Mouse (Mus musculus): ENCODE measurements at regions not wholly inside any gene's neighbourhood (a gene's known extent, or its start where the extent isn't known, plus 50 kb on each side); places are given as distances from the start of the nearest gene placed in this dataset.

DNA sequence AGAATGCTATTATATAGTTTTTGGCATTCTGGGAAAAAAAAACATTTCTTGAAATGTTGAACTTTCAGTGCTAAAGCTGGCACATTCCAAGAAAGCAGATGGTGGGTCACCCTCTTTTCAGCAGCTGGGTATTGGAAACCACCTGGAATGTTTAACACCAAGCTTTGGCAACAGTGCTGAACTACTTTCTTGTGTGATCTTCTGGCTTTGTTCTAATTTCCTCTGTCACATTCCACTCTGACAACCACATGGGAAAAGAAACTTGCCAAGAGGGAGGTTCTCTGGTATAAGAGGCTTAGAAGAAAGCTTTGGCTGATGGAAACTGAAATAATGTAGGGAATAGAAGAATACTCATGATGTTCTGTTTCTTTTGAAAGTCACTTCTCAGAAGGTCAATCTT, 920.4 kb upstream of the Tenm4 start:
- Histone ChIP-seq H3K27ac (no peak overlapping the region), H3K9ac (no peak overlapping the region), H3K4me1 (no peaks in the 10 kb centered on the region), H3K36me3 (no peaks in the 10 kb centered on the region), H3K27me3 (replicated peaks) (no peaks in the 10 kb centered on the region), H3K4me3 (no peak overlapping the region), H3K4me2 (replicated peaks) (no peak overlapping the region), H3K9me3 (no peaks in the 10 kb centered on the region)
- ATAC-seq (ENCODE audit: low FRiP score, low read depth), result no peak

- WGBS, result 87% methylated on average over 5 of the region's 5 CpGs
- Histone ChIP-seq H3K27me3 (replicated peaks) (no peaks in the 10 kb centered on the region), H3K9ac (no peak overlapping the region), H3K27ac (no peak overlapping the region), H3K36me3 (no peaks in the 10 kb centered on the region), H3K9me3 (no peaks in the 10 kb centered on the region), H3K4me3 (no peak overlapping the region), H3K4me2 (replicated peaks) (no peak overlapping the region), H3K4me1 (no peaks in the 10 kb centered on the region)
- ATAC-seq (ENCODE audit: low FRiP score, low read depth), result no peak
These were observed 917.0 kb upstream of the Tenm4 start for GRCm38 (mm10) chr7:95253862-95254545.

DNA sequence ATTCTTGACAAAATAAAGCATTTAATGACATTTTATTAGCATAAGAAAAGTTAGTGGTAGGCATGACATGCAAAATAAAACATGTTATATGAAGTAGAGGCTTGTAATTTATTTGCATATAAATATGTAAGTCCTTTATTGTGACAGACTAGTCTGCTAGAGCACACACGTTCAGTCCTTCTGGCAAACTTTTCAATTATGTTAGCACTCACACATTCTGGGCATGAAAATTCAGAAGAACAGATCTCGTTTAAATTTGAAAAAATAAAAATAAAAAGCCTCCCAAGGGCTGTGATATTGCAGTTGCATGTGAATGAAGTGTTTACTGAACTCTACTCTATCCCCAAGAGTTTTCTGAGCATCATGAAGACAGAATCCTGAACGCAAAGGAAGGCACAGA, 916.1 kb upstream of the Tenm4 start:
- H3K4me3 ChIP-seq, result no peak overlapping the region
- H3K4me1 ChIP-seq, result no peaks in the 10 kb centered on the region
- no peak overlapping the region for H3K9ac ChIP-seq
- no peak for ATAC-seq (ENCODE audit: low FRiP score, low read depth)
- H3K4me2 ChIP-seq (replicated peaks), result no peak overlapping the region
- no peaks in the 10 kb centered on the region for H3K27me3 ChIP-seq (replicated peaks)
- H3K9me3 ChIP-seq, result no peaks in the 10 kb centered on the region
- no peaks in the 10 kb centered on the region for H3K36me3 ChIP-seq
- no peak overlapping the region for H3K27ac ChIP-seq
- 68% methylated on average over 3 of the region's 3 CpGs for WGBS

- Histone ChIP-seq H3K27me3 (replicated peaks) (no peaks in the 10 kb centered on the region), H3K4me1 (no peaks in the 10 kb centered on the region), H3K36me3 (no peaks in the 10 kb centered on the region), H3K4me2 (replicated peaks) (no peak overlapping the region), H3K9ac (no peak overlapping the region), H3K27ac (no peak overlapping the region), H3K9me3 (no peaks in the 10 kb centered on the region), H3K4me3 (no peak overlapping the region)
- ATAC-seq (ENCODE audit: low FRiP score, low read depth), result no peak
These were observed 915.3 kb upstream of the Tenm4 start for GRCm38 (mm10) chr7:95255699-95256098.

GRCm38 (mm10) chr7:95262942-95263341, 908.1 kb upstream of the Tenm4 start:
- Histone ChIP-seq H3K9me3 (no peaks in the 10 kb centered on the region), H3K9ac (no peak overlapping the region), H3K4me2 (replicated peaks) (no peak overlapping the region), H3K4me1 (no peaks in the 10 kb centered on the region), H3K4me3 (no peak overlapping the region), H3K36me3 (no peaks in the 10 kb centered on the region), H3K27me3 (replicated peaks) (no peaks in the 10 kb centered on the region), H3K27ac (no peak overlapping the region)
- WGBS, result 91% methylated on average over 3 of the region's 3 CpGs
- ATAC-seq (ENCODE audit: low FRiP score, low read depth), result no peak

- Histone ChIP-seq H3K9me3 (no peaks in the 10 kb centered on the region), H3K4me2 (replicated peaks) (no peak overlapping the region), H3K4me1 (no peaks in the 10 kb centered on the region), H3K4me3 (no peak overlapping the region), H3K27ac (no peak overlapping the region), H3K9ac (no peak overlapping the region), H3K27me3 (replicated peaks) (no peaks in the 10 kb centered on the region), H3K36me3 (no peaks in the 10 kb centered on the region)
- WGBS, result 95% methylated on average over 1 of the region's 1 CpGs
- no peak for ATAC-seq (ENCODE audit: low FRiP score, low read depth)
These were observed 893.8 kb upstream of the Tenm4 start for GRCm38 (mm10) chr7:95277237-95277636.

GRCm38 (mm10) chr7:95313667-95314066, 857.4 kb upstream of the Tenm4 start:
- H3K4me3 ChIP-seq, result no peak overlapping the region
- H3K27ac ChIP-seq, result no peak overlapping the region
- no peaks in the 10 kb centered on the region for H3K9me3 ChIP-seq
- H3K4me2 ChIP-seq (replicated peaks), result no peak overlapping the region
- no peak for ATAC-seq (ENCODE audit: low FRiP score, low read depth)
- H3K9ac ChIP-seq, result no peak overlapping the region
- WGBS, result 82% methylated on average over 1 of the region's 1 CpGs
- H3K27me3 ChIP-seq (replicated peaks), result no peaks in the 10 kb centered on the region
- H3K4me1 ChIP-seq, result no peaks in the 10 kb centered on the region
- no peaks in the 10 kb centered on the region for H3K36me3 ChIP-seq

DNA sequence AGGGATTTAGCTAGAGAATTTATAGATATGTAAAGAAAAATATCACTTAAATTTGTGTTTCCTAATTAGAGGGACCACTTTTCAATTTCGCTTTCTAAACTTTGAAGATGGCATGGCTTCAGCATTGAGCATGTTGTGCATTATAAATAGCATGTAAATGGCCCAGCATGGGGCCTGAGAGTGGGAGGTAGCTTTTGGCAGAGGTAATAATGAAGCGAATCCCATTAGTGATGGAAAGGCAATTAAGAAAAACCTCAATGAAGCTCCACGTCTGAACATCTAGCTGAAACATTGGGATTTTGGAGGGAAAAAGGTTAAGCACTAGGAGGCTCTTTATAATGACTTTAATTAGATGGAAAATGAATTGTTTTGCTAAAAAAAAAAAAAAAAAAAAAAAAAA, 848.0 kb upstream of the Tenm4 start:
- WGBS, result 39% methylated on average over 3 of the region's 3 CpGs
- no peak overlapping the region for H3K4me3 ChIP-seq
- no peak overlapping the region for H3K9ac ChIP-seq

GRCm38 (mm10) chr7:95324939-95325338, 846.1 kb upstream of the Tenm4 start:
- 91% methylated on average over 3 of the region's 3 CpGs for WGBS
- no peak overlapping the region for H3K9ac ChIP-seq
- no peak for ATAC-seq (ENCODE audit: low FRiP score, low read depth)
- no peak overlapping the region for H3K4me3 ChIP-seq
- no peak overlapping the region for H3K4me2 ChIP-seq (replicated peaks)
- H3K4me1 ChIP-seq, result no peaks in the 10 kb centered on the region
- no peaks in the 10 kb centered on the region for H3K27me3 ChIP-seq (replicated peaks)
- H3K9me3 ChIP-seq, result no peaks in the 10 kb centered on the region
- H3K36me3 ChIP-seq, result no peaks in the 10 kb centered on the region
- no peak overlapping the region for H3K27ac ChIP-seq

More for the DNA sequence above, 848.0 kb upstream of the Tenm4 start:
- Histone ChIP-seq H3K9me3 (no peaks in the 10 kb centered on the region), H3K36me3 (no peaks in the 10 kb centered on the region), H3K4me1 (no peaks in the 10 kb centered on the region), H3K27me3 (replicated peaks) (no peaks in the 10 kb centered on the region), H3K27ac (no peak overlapping the region), H3K4me2 (replicated peaks) (no peak overlapping the region)
- no peak for ATAC-seq (ENCODE audit: low FRiP score, low read depth)

DNA sequence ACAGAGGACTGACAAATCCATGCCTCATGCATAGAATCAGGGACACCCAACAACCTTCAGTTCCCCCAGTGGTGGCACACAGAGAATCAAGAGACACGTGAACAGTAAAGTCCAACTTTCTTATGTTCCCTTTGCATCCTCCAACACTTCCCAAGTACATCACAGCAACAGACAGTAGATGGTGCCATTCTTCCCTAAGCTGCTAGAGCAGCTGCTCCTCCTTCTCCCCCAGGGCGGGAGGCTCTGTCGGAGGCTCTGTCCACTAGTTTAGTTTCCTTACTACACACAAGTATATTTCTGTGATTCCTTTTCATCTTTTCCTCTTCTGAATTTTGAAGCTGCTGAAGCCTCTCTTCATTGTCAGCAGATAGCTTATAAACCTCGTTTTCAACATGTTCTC, 839.0 kb upstream of the Tenm4 start:
- H3K36me3 ChIP-seq, result no peaks in the 10 kb centered on the region
- no peak overlapping the region for H3K9ac ChIP-seq
- no peak overlapping the region for H3K27ac ChIP-seq
- H3K4me2 ChIP-seq (replicated peaks), result no peak overlapping the region
- ATAC-seq (ENCODE audit: low FRiP score, low read depth), result no peak
- no peak overlapping the region for H3K4me3 ChIP-seq
- 41% methylated on average over 4 of the region's 4 CpGs for WGBS
- H3K4me1 ChIP-seq, result no peaks in the 10 kb centered on the region
- H3K27me3 ChIP-seq (replicated peaks), result no peaks in the 10 kb centered on the region
- no peaks in the 10 kb centered on the region for H3K9me3 ChIP-seq

- H3K36me3 ChIP-seq, result no peaks in the 10 kb centered on the region
- no peaks in the 10 kb centered on the region for H3K4me1 ChIP-seq
- H3K9ac ChIP-seq, result no peak overlapping the region
- H3K4me3 ChIP-seq, result no peak overlapping the region
- no peak overlapping the region for H3K27ac ChIP-seq
- no peak overlapping the region for H3K4me2 ChIP-seq (replicated peaks)
- no peaks in the 10 kb centered on the region for H3K9me3 ChIP-seq
- 61% methylated on average over 7 of the region's 7 CpGs for WGBS
- no peak for ATAC-seq (ENCODE audit: low FRiP score, low read depth)
- H3K27me3 ChIP-seq (replicated peaks), result no peaks in the 10 kb centered on the region
These were observed 820.8 kb upstream of the Tenm4 start for GRCm38 (mm10) chr7:95350185-95350803.

DNA sequence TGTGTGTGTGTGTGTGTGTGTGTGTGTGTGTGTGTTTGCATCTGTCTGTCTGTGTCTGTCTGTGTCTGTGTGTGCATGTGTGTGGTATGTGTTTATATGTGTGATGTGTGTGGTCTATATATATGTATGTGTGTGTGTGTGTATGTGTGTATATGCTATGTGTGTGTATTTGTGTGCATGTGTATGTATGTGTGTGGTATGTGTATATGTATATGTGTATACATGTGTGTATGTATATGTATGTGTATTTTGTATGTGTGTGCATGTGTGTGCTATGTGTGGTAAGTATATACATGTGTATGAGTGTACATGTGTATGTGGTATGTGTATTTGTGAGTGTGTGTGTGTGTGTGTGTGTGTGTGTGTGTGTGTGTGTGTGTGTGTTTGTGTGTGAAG, 820.2 kb upstream of the Tenm4 start:
- no peak overlapping the region for H3K4me2 ChIP-seq (replicated peaks)
- no peaks in the 10 kb centered on the region for H3K9me3 ChIP-seq
- no peaks in the 10 kb centered on the region for H3K36me3 ChIP-seq
- H3K27ac ChIP-seq, result no peak overlapping the region
- H3K9ac ChIP-seq, result no peak overlapping the region
- H3K4me1 ChIP-seq, result no peaks in the 10 kb centered on the region
- H3K27me3 ChIP-seq (replicated peaks), result no peaks in the 10 kb centered on the region
- no peak for ATAC-seq (ENCODE audit: low FRiP score, low read depth)
- H3K4me3 ChIP-seq, result no peak overlapping the region

DNA sequence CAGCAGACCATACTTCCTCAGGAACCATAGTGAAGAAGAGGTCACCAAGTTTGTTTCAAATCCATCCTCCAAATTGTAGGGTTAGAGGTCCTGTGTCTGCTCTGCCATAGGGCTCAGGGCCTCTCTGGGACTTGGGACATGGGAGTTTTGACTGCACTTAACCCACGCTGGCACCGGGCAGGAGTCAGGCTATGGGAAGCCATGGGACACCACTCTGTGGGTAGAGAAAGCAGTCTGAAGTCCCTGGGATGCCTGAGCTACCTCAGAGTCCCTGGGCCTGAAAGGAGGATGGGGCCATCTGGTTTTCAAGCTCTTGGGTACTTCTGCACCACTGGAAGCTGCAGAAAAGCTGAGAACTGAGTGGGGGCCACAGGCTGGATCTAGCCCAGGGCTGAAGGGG, 819.7 kb upstream of the Tenm4 start:
- no peaks in the 10 kb centered on the region for H3K9me3 ChIP-seq
- no peak overlapping the region for H3K4me2 ChIP-seq (replicated peaks)
- no peak overlapping the region for H3K9ac ChIP-seq
- ATAC-seq (ENCODE audit: low FRiP score, low read depth), result no peak
- no peak overlapping the region for H3K27ac ChIP-seq
- H3K4me3 ChIP-seq, result no peak overlapping the region
- H3K4me1 ChIP-seq, result no peaks in the 10 kb centered on the region
- no peaks in the 10 kb centered on the region for H3K27me3 ChIP-seq (replicated peaks)
- WGBS, result 87% methylated on average over 2 of the region's 2 CpGs
- no peaks in the 10 kb centered on the region for H3K36me3 ChIP-seq

Measured in neural tube, embryonic 12.5 days (tissue).